Mouse (Mus musculus) hindbrain, embryonic 14.5 days (tissue): ENCODE measurements around the gene Pfkfb3. TPM values are rescaled to one million over a fixed set of nuclear protein-coding genes. Genes with fewer than 3 reads are reported as not detected.

Experiments
- ATAC-seq: fragments of 200-750 bp; cut with Nextera tagmentation; 2 replicates; pipeline ENCODE4 v1.8.0; 2017; ENCODE audit warnings: moderate number of reproducible peaks, mild to moderate bottlenecking, moderate TSS enrichment, moderate library complexity; ENCODE audit not compliant: low FRiP score
- DNase-seq: peaks from one replicate; pipeline ENCODE4 v3.0.0-alpha.2; 2015; ENCODE audit warnings: low spot score
- H3K27ac ChIP-seq: fragments of 300-500 bp; sonication (generic); 2 replicates; pipeline ENCODE4 v1.5.1; 2014; ENCODE audit warnings: mild to moderate bottlenecking, moderate library complexity
- H3K27me3 ChIP-seq: fragments of 300-500 bp; sonication (generic); 2 replicates; pipeline ENCODE4 v1.6.1; 2014; ENCODE audit warnings: mild to moderate bottlenecking, low read length, mixed read lengths; ENCODE audit not compliant: control insufficient read depth, insufficient read depth
- H3K36me3 ChIP-seq: fragments of 300-500 bp; sonication (generic); replicated peaks from 2 replicates; pipeline ENCODE4 v1.6.1; 2014; ENCODE audit not compliant: control insufficient read depth, insufficient read depth
- H3K4me1 ChIP-seq: fragments of 300-500 bp; sonication (generic); replicated peaks from 2 replicates; pipeline ENCODE4 v1.6.1; 2014; ENCODE audit warnings: antibody characterized with exemption, low read length, mixed read lengths; ENCODE audit not compliant: control insufficient read depth, insufficient read depth
- H3K4me2 ChIP-seq: fragments of 300-500 bp; sonication (generic); replicated peaks from 2 replicates; pipeline ENCODE4 v1.6.1; 2014; ENCODE audit warnings: mild to moderate bottlenecking, moderate library complexity
- H3K4me3 ChIP-seq: fragments of 300-500 bp; sonication (generic); replicated peaks from 2 replicates; pipeline ENCODE4 v1.5.1; 2014; ENCODE audit warnings: mild to moderate bottlenecking, low read length
- H3K9ac ChIP-seq: fragments of 300-500 bp; sonication (generic); 2 replicates; pipeline ENCODE4 v1.6.1; 2014
- H3K9me3 ChIP-seq: fragments of 300-500 bp; sonication (generic); 2 replicates; pipeline ENCODE4 v1.6.1; 2016; ENCODE audit warnings: low read length; ENCODE audit not compliant: control insufficient read depth
- WGBS: fragments of 180-500 bp; shearing (Covaris S2); extraction: QIAGEN DNeasy Blood & Tissue Kit; methylation state at CpG from one replicate; pipeline ENCODE4 v1.1.7; 2014; 5-methylcytosine and 5-hydroxymethylcytosine counted together
- polyA plus RNA-seq: library from polyadenylated mRNA; unstranded; fragments of >200 nt; fragmentation: Nextera tagmentation; extraction: Ambion mirVana; gene quantifications from 2 replicates; pipeline ENCODE4 v1.2.1, GENCODE M21; 2014

Gene Pfkfb3
- polyA plus RNA-seq, 1 experiment from 2014 or later = 32.0 TPM

DNA sequence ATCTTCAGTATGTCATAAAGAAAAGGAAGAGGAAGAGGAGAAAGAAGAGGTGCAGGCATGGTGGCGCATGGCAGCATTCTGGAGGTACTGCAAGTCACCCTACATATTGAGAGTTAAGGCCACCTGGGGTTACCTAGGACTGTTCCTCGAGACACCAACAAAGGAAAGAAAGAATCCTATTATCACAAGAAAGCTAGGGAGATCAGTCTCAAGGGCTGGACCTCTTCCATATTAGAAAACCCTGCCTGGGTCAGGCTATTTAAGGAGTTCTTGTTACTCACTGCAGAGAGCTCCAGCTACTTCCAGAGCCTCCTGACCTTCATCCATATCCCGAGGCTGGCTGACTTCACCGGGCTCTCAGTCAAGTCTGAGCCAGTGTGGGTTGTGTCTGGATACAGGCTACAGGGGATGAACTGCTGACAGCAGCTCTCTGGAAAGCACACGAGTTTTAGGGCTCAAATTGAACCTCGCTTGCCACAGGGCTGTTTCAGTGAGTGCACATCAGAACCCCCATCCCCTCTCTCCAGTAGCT, 17.2 kb upstream of the Pfkfb3 start:
- Histone ChIP-seq H3K4me1 (no peaks in the 10 kb centered on the region), H3K36me3 (no peaks in the 10 kb centered on the region), H3K27ac (no peak overlapping the region), H3K4me3 (no peak overlapping the region), H3K9ac (no peak overlapping the region), H3K9me3 (no peaks in the 10 kb centered on the region), H3K4me2 (no peak overlapping the region), H3K27me3 (no peaks in the 10 kb centered on the region)
- DNase-seq (no peak), ATAC-seq (no peak)
- 43% methylated on average over 6 of the region's 6 CpGs for WGBS

DNA sequence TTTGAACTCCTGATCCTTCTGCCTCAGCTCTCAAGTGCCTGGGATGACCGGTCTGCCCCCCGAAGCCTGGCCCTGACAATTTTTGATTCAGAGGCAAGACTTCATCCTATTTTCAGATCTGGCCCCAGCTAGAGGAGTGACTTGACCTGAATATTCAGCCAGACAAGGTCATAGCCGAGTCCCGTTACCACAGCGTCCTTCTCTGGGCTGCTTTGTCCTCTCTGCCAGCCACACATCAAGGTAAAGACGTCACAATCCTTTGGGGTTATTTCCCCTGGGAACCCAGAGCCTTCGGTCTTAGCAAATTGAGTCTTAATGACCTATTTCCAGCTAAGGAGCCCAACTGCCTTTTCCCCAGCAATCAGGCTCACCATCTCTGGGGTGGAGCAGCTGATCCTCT, 14.6 kb upstream of the Pfkfb3 start:
- no peak for DNase-seq
- Histone ChIP-seq H3K9me3 (no peaks in the 10 kb centered on the region), H3K4me1 (no peaks in the 10 kb centered on the region), H3K27ac (no peak overlapping the region), H3K9ac (no peak overlapping the region), H3K36me3 (no peaks in the 10 kb centered on the region), H3K4me2 (no peak overlapping the region), H3K4me3 (no peak overlapping the region), H3K27me3 (no peaks in the 10 kb centered on the region)
- no peak for ATAC-seq
- 79% methylated on average over 7 of the region's 7 CpGs for WGBS

- H3K9ac ChIP-seq = no peak overlapping the region
- no peaks in the 10 kb centered on the region for H3K27me3 ChIP-seq
- no peak overlapping the region for H3K4me2 ChIP-seq
- no peak overlapping the region for H3K4me3 ChIP-seq
- no peak overlapping the region for H3K27ac ChIP-seq
- WGBS = 70% methylated on average over 4 of the region's 4 CpGs
- H3K36me3 ChIP-seq = no peaks in the 10 kb centered on the region
- ATAC-seq (no peak), DNase-seq (no peak)
- no peaks in the 10 kb centered on the region for H3K4me1 ChIP-seq
- no peaks in the 10 kb centered on the region for H3K9me3 ChIP-seq
Observed at GRCm38 (mm10) chr2:11567781-11568362, 14.0 kb upstream of the Pfkfb3 start.

DNA sequence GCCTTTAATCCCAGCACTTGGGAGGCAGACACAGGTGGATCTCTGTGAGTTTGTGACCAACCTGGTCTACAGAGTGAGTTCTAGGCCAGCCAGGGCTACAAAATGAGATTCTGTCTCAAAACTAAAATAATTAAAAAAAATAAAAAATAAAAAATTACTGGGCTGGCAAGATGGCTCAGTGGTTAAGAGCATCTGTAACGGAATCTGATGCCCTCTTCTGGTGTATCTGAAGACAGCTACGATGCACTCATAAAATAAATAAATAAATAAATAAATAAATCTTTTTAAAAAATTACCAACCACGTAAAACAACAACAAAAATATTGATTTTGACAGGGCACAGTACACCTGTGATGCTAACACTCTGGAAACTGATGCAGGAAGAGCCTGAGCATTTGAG, 13.0 kb upstream of the Pfkfb3 start:
- Histone ChIP-seq H3K27ac (no peak overlapping the region), H3K4me1 (no peaks in the 10 kb centered on the region), H3K4me2 (no peak overlapping the region), H3K9ac (no peak overlapping the region), H3K9me3 (no peaks in the 10 kb centered on the region), H3K36me3 (no peaks in the 10 kb centered on the region), H3K27me3 (no peaks in the 10 kb centered on the region), H3K4me3 (no peak overlapping the region)
- ATAC-seq (no peak), DNase-seq (no peak)
- WGBS = 90% methylated on average over 3 of the region's 3 CpGs

GRCm38 (mm10) chr2:11566241-11566640, 12.4 kb upstream of the Pfkfb3 start:
- H3K27ac ChIP-seq = no peak overlapping the region
- 43% methylated on average over 7 of the region's 7 CpGs for WGBS
- no peaks in the 10 kb centered on the region for H3K36me3 ChIP-seq
- H3K9me3 ChIP-seq = no peaks in the 10 kb centered on the region
- no peak overlapping the region for H3K9ac ChIP-seq
- H3K27me3 ChIP-seq = no peaks in the 10 kb centered on the region
- H3K4me3 ChIP-seq = no peak overlapping the region
- H3K4me2 ChIP-seq = no peak overlapping the region
- H3K4me1 ChIP-seq = no peaks in the 10 kb centered on the region
- ATAC-seq (no peak), DNase-seq (no peak)

DNA sequence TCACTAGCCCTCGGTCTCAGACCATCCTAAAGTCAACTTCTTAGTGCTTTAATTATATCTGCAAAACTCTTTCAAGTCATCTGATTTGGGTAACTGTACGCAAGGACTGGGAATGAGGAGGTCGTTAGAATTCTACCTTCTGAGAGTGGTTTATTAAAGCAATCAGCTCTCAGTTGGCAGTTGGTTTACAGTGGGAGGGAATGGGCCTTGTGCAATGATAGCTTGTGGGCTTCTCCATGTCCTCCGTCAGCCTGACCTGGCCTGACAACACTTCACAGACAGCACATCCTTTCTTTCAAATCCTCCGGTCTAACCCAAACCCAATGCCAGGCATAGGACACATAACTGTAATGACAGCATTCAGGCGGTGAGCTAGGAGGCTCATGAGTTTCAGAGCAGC, 10.9 kb upstream of the Pfkfb3 start:
- ATAC-seq = no peak
- 93% methylated on average over 6 of the region's 6 CpGs for WGBS

DNA sequence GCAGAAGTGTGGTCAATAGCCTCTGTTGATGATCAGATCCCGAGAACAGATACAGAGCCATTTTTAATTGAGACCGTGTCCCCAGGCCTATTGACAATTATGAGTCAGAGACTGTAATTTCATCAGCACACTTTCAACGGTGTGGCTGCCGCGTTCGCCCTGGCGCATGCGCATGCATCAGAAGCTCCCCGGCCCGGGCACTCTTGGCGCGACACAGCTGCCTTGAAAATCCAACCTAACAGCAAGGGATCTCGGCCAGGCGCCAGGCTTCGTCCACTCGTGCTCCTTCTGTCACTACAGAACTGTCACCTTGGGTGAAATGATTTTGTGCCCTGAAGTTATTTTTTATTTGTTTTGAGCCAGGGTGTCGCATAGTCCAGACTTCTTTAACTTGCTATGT, 9.4 kb upstream of the Pfkfb3 start:
- H3K9ac ChIP-seq = no peak overlapping the region
- H3K27ac ChIP-seq = no peak overlapping the region
- no peak overlapping the region for H3K4me2 ChIP-seq
- H3K36me3 ChIP-seq = no peaks in the 10 kb centered on the region
- ATAC-seq (no peak), DNase-seq (no peak)
- no peaks in the 10 kb centered on the region for H3K9me3 ChIP-seq
- 88% methylated on average over 17 of the region's 17 CpGs for WGBS
- no peak overlapping the region for H3K4me3 ChIP-seq
- no peaks in the 10 kb centered on the region for H3K27me3 ChIP-seq
- no peaks in the 10 kb centered on the region for H3K4me1 ChIP-seq

More for the DNA sequence above, 10.9 kb upstream of the Pfkfb3 start:
- H3K9me3 ChIP-seq = no peaks in the 10 kb centered on the region
- no peak overlapping the region for H3K4me3 ChIP-seq
- H3K27ac ChIP-seq = no peak overlapping the region
- DNase-seq = no peak
- H3K4me1 ChIP-seq = no peaks in the 10 kb centered on the region
- no peaks in the 10 kb centered on the region for H3K27me3 ChIP-seq
- no peaks in the 10 kb centered on the region for H3K36me3 ChIP-seq
- no peak overlapping the region for H3K4me2 ChIP-seq
- no peak overlapping the region for H3K9ac ChIP-seq

DNA sequence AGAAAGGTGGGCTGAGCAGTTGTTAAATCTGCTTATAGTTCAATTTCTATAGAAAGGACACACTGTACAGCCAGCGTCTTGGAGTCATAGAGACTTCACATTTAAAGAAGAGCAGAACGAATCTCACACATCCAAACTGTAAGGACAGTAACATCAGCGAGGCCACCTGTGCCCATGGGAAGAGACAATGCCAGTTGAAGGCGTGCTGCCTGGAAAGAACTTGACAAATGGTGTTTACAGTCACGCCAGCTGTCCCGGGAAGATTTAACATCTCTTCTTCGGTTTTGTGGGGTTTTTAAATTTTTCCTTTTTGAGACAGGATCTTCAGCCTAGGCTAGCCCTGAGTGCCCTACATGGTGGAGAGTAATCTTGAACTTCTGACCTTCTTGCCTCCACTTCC, 4.8 kb upstream of the Pfkfb3 start:
- 86% methylated on average over 7 of the region's 7 CpGs for WGBS
- DNase-seq = no peak

DNA sequence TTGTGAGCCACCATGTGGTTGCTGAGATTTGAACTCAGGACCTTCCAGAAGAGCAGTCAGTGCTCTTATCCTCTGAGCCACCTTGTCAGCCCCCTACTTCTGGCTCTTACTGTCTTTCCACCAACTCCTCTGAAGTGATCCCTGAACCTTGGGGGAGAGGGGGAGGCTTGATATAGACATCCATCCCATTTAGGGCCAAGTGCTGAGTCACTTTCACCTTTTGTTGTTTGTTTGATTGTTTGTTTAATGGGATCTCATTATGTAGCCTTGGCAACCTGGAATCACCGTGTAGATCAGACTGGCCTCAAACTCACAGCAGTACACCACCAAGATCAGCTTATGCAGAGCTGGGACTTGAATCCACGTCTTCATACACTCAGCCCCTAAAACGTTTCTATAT, 3.4 kb upstream of the Pfkfb3 start:
- Histone ChIP-seq H3K36me3 (no peaks in the 10 kb centered on the region), H3K27me3 (peaks cover 26% of the 10 kb centered on the region), H3K9ac (no peak overlapping the region), H3K4me2 (no peak overlapping the region), H3K4me1 (no peaks in the 10 kb centered on the region; the same call in 1 of the 2 replicates), H3K4me3 (no peak overlapping the region), H3K9me3 (no peaks in the 10 kb centered on the region), H3K27ac (no peak overlapping the region)
- ATAC-seq = no peak
- WGBS = 64% methylated on average over 3 of the region's 3 CpGs
- no peak for DNase-seq

More for the DNA sequence above, 4.8 kb upstream of the Pfkfb3 start:
- H3K9me3 ChIP-seq = no peaks in the 10 kb centered on the region
- ATAC-seq = no peak
- H3K36me3 ChIP-seq = no peaks in the 10 kb centered on the region
- no peak overlapping the region for H3K4me3 ChIP-seq
- H3K27me3 ChIP-seq = peaks cover 12% of the 10 kb centered on the region
- no peak overlapping the region for H3K27ac ChIP-seq
- H3K9ac ChIP-seq = no peak overlapping the region
- H3K4me1 ChIP-seq = no peaks in the 10 kb centered on the region
- no peak overlapping the region for H3K4me2 ChIP-seq

- 57% methylated on average over 6 of the region's 6 CpGs for WGBS
- H3K9ac ChIP-seq = no peak overlapping the region
- H3K4me3 ChIP-seq = no peak overlapping the region
- no peak for ATAC-seq
- H3K4me1 ChIP-seq = no peaks in the 10 kb centered on the region; the same call in 1 of the 2 replicates
- DNase-seq = no peak
- no peaks in the 10 kb centered on the region for H3K9me3 ChIP-seq
- peaks cover 27% of the 10 kb centered on the region for H3K27me3 ChIP-seq
- no peak overlapping the region for H3K27ac ChIP-seq
- no peaks in the 10 kb centered on the region for H3K36me3 ChIP-seq
- H3K4me2 ChIP-seq = no peak overlapping the region
Observed at GRCm38 (mm10) chr2:11555316-11555715, 1.4 kb upstream of the Pfkfb3 start.
